Mouse (Mus musculus) 416B (cell line): Measurements from ENCODE around the gene Tmem132d.
"Not testable (repeated sequence)": the region's sequence is repeated elsewhere in the genome, so short reads cannot be mapped to it uniquely, and the experiment has no call there.

Source experiments
- DNase-seq: peaks from one replicate; pipeline ENCODE4 v3.0.0; 2011; ENCODE audit warnings: low read depth

The Tmem132d gene

DNA sequence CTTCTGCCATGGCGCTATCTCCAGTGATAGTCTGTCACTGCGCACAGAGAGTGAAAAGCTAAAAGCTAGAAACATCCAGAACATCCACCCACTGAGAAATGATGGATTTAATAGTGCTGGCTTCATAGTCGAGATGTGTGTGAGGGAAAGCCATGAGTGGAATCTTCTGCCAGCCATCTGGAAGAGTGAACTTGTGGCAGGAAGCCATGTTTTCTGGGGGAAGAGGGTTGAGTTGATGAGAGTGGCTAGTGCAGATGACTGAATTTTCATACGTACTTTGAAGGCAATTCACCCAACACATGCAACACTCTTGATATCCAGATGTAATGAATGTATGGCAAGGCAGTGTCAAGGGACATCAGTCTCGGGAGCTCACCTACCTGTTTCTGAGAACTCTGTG lies 342.3 kb downstream of the Tmem132d start:
- no peak for DNase-seq

DNA sequence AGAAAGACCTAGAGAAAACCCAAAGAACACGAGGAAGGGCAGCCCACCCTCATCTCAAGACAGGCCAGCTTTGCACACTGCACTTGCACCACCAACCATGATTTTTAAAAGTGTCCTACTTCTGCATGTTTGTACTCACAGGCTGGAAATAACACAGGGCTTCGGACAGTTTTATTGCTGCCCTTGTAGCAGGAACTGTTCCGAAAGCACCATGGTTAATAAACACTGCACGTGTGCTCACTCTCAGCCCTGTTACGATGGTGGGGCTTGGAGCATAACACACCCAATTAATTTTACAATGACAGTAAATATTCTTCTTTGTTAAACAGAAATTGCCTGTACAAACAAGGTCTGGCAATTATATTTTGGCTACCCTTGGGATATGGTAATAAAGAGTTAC lies 357.4 kb downstream of the Tmem132d start:
- DNase-seq: no peak

DNA sequence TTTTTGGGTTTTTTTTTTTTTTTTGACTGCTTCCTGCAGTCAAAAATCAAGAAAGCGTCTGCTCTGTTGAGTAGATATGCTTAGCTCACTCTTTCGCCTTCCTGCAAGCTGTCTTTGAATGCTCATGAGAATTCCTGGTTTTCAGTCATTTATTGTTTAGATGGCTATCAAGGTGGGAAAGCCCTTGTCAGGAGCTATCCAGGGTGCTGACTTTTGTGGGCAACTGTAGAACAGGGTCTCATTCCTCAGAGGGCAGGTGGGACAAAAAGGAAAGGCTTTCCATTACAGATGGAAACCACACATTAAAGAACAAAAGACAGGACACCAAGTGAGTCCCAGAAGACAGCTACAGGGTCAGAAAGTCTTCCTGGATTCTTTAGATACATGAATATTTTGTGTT lies 360.3 kb downstream of the Tmem132d start:
- no peak for DNase-seq

- DNase-seq: no peak
Measured at GRCm38 (mm10) chr5:128041781-128042180, 391.1 kb downstream of the Tmem132d start.

DNA sequence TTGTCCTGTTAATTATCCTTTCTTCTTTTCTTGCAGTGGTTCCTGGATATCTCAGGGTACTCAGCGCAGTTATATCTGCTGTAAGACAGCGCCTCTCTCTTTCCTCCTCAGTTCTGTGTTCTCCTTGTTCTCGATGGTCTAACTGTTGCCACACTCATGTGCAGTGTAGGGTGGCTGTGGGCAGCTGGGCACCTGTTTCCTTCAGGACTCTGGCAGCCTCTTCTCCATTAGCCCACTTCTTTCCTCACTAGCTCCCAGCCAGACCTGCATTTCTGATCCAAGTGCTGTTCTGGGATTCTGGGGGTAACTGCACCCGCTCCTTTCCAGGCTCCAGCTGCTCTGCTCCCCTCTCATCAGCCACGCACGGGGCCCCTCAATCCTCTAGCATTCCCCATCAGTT lies 392.8 kb downstream of the Tmem132d start:
- no peak for DNase-seq

GRCm38 (mm10) chr5:128027076-128027475 lies 405.8 kb downstream of the Tmem132d start:
- DNase-seq: no peak

- no peak for DNase-seq
Measured at GRCm38 (mm10) chr5:128004666-128005065, 428.2 kb downstream of the Tmem132d start.

GRCm38 (mm10) chr5:127996526-127997245 lies 436.2 kb downstream of the Tmem132d start:
- no peak for DNase-seq

DNA sequence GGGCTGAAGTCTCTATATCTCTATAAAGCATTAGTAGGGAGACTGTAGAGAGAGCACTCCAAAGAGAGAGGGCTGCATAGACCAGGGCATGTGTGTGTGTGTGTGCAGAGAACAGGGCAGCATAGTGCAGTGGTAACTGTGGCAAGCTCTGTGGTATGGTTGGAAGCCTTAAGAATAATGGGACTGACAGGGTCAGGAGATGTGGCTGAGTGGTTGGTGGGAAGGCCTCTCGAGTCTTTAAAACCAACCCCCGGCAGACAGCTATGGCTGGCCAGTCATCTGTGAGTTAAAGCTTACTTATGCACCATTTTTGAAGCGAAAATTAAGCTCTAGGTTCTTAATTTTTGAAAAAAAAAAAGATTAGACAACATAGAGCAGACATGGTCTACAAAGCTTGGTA lies 439.4 kb downstream of the Tmem132d start:
- no peak for DNase-seq

DNA sequence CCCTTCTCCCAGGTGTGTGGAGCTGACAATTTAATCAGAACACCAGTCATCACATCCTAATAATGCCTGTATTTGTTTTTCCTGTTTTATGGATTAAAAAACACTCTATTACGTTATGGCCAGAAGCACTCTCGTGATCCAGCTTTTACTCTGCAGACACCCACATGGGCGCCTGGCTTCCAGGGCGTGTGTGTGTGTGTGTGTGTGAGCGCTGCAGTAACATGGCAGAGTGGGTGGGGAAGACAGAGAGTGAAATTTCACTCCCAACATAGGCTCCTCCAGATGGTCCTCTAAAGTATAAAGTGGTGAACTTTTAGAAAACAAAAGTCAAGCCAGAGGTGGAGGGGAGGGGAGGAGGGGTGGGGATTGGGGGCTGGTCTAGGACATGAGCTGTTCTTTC lies 442.1 kb downstream of the Tmem132d start:
- DNase-seq: no peak

DNA sequence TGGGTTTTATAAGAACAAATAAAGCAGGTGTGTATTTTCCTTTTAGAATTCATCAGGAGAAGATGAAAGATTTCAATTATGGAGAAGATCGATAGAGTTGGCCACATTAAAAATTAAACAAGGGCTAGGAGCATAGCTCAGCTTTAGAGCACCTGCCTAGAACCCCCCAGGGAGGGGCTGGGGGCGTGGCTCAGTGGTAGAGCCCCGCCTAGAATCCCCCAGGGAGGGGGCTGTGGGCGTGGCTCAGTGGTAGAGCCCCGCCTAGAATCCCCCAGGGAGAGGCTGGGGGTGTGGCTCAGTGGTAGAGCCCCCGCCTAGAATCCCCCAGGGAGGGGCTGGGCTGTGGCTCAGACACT lies 452.9 kb downstream of the Tmem132d start:
- DNase-seq: not testable (repeated sequence)

DNA sequence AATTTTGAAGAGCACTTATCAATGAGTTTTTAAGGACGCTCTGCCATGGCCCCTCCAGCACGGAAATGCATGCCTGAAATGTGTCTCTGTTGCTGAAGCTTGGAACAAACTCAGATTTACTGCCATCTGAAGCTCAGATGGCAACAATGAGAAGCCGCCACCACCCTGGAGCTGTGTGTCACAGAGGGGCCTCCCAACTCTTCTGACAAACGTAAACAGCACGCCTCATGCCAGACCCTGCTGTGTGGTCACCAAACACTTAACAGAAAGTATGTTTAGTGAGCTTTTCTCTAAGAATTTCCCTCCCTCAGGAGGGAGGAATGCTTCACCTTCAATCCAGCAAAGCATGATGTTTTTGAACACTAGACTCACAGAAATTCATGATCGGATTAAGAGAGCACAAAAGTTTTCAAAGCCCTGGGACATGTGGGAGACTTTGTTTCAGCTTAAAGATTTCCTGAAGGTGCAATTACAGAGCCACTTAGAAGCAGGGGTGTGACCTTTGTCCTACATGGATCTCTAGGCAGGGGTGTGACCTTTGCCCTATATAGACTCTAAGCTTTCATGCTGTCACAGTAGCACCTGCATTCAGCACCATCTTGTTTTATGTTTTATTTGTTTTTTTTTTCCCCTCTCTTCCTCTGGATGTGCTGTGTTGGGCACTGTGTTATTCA lies 453.4 kb downstream of the Tmem132d start:
- DNase-seq: no peak

DNA sequence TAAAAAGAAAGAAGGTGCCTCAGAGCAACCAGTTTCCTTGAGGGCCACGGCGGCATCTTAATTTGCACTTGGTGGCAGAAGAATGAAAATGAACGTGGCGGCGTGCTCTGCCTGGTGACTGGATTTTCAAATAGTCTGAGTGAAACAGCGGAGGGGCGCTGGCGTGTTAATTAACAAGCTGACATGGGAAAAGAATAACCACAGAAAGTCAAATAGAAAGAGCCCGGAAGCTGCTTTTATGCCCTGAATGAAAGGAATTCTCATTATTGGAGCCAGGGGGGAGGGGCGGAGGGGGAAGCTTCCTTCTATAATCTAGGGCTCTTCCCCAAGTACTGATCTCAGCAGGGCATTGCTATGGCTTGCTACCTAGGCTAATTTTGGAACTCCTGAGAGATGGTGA lies 456.2 kb downstream of the Tmem132d start:
- DNase-seq: no peak

- no peak for DNase-seq
Measured at GRCm38 (mm10) chr5:127965700-127966099, 467.2 kb downstream of the Tmem132d start.

- no peak for DNase-seq
Measured at GRCm38 (mm10) chr5:127962656-127963055, 470.2 kb downstream of the Tmem132d start.

GRCm38 (mm10) chr5:127956511-127957097 lies 476.3 kb downstream of the Tmem132d start:
- DNase-seq: no peak

GRCm38 (mm10) chr5:127954231-127954790 lies 478.6 kb downstream of the Tmem132d start:
- no peak for DNase-seq

- DNase-seq: no peak
Measured at GRCm38 (mm10) chr5:127952800-127953199, 480.1 kb downstream of the Tmem132d start.

DNA sequence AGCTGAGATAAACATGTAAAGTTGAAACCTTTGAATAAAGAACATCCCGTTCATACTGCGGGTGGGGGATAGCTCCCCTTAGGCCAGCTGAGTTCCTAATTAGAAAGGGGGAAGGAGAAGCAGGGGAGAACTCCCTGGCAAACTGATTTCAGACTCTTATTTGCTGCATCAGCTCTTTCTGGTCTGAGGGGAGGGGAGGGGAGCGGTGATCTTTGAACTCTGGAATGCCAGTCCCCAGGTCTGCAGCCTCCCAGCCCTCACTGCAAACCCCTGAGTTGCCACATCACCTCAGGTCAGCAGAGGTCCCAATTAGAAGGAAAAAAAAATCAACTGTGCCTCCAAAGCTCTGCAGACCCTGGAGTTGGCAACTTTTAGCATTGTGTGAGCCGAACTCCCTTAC lies 482.3 kb downstream of the Tmem132d start:
- no peak for DNase-seq

DNA sequence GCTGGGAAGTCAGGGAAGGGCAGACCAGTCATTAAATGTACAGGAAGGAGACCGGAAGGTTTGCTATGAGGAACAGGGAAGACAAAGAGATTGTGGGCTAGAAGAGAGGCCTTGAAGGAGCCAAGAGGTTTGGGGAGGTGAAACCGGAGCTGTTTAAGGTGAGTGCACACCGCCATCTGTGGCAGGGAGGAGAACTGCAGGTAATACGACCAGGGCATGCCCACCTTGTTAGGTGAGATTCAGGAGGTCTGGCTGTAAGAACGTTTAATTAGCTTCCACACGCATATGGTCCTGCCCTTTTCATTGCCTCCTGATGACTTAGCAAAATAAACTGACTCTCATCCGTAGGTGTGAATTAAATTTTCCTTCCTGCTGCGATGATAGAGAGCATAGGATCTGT lies 485.6 kb downstream of the Tmem132d start:
- no peak for DNase-seq

DNA sequence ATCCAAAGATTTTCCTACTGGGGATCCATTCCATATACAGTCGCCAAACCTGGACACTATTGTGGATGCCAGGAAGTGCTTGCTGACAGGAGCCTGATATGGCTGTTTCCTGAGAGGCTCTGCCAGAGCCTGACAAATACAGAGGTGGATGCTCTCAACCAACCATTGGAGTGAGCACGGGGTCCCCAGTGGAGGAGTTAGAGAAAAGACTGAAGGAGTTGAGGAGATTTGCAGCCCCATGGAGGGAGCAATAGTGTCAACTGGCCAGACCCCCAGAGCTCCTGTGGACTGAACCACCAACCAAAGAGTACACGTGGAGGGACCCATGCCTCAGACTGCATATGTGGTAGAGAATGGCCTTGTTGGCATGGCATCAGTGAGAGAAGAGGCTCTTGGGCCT lies 490.7 kb downstream of the Tmem132d start:
- DNase-seq: not testable (repeated sequence)

GRCm38 (mm10) chr5:127937914-127938313 lies 495.0 kb downstream of the Tmem132d start:
- DNase-seq: no peak

- no peak for DNase-seq
Measured at GRCm38 (mm10) chr5:127929687-127930086, 503.2 kb downstream of the Tmem132d start.
